Mouse (Mus musculus) cerebellum, adult 18-20 months (tissue): Measurements from ENCODE around the gene Dmbx1.

Experiments
- DNase-seq, 2 experiments: peaks; one replicate each; pipeline ENCODE4 v3.0.0; 2021

The Dmbx1 gene

GRCm38 (mm10) chr4:115885846-115886245 is 53.9 kb downstream of the Dmbx1 start:
- no peak for DNase-seq

- DNase-seq: no peak
Observed at GRCm38 (mm10) chr4:115884022-115884421, 55.7 kb downstream of the Dmbx1 start, which contains the start of gene Kncn. Kncn (plus strand) TSS chr4:115884400.

GRCm38 (mm10) chr4:115882195-115882594 is 57.5 kb downstream of the Dmbx1 start:
- DNase-seq: no peak

DNA sequence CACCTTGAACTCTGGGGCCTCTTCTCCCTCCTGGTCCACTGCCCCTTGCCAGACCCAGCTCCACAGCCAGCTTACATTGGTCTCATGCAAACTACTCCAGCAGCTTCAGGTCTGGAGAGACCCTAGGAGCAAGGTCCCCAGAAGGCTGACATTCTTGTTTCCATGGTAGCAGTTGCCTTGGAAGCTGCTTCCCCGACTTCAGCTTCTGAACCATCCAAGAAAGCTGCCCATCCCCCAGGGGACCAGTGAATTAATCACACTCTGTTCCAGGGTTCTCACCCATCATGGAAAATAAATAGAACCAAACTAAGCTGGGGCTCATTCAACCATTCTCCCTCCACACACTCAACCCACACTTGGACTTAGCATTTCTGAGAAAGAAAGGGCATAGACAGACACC is 58.5 kb downstream of the Dmbx1 start:
- DNase-seq: no peak

DNA sequence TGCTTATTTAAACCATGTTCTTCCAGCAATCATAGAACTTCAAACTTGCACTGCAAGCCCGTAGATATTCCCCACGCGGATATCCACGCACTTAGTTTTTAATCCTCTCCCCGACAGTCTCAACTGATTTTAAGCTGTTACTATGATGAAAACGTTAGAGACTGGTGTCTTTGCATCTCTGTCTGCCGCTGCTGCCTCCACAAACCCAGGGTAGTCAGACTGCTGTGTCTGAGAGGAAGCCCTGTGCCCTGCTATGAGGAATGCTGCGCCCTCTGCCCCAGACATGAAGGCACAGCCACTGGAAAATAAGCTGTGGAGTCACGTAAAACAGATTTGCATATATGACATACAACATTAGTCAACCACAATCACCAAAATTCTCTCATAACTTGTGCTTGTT is 60.9 kb downstream of the Dmbx1 start:
- DNase-seq: no peak

DNA sequence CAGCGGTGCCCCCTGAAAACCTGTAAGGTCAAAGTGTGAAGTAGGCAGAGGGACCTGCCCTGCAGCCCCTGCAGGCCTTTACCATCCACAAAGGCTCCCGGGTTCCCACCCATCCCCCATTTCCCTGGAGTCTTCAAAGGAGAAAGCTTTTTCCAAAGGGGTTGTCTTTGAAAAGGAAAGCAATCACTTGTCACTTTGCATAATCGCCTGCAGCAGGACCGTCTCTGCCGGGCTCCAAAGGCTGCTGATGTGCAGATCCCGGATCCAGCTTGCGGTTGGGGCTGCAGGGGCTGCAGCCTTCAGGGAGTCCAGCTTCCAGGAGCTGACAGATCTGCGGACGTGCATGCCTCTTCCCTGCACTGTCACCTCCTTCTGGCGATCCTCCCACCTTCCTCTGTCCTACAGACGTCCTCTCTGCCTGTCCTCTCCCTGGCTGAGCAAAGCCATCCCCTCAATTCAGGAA is 61.5 kb downstream of the Dmbx1 start:
- no peak for DNase-seq

DNA sequence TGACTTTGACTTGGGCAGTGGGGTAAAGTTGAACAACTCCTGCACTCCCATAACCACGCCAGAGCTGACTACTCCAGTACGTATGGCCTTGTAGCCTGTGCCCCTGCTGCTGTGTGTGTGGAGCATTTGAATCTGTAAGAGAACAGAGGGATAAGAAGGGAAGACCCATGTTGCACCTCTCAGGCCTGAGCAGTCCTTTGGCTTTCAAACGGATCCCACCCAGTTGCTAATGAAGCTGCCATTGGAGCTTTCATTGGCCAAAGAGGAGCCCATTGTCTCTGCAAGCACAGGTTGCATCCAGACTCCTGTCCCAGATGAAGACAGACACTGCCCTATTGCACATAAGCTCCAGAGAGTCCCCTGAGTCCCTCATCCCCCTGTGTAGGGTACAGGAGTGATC is 66.5 kb downstream of the Dmbx1 start:
- DNase-seq: no peak

- DNase-seq: no peak
Observed at GRCm38 (mm10) chr4:115869512-115870210, 70.1 kb downstream of the Dmbx1 start.
